Mouse (Mus musculus): ENCODE measurements around the gene D5Ertd579e. TPM values are rescaled to one million over a fixed set of nuclear protein-coding genes. Genes with fewer than 3 reads are reported as not detected.

Gene D5Ertd579e
- 23.3 TPM for polyA plus RNA-seq (2014; fragmentation: Illumina TruSeq; extraction: RNeasy Lipid Tissue Mini Kit (QIAGEN cat#74804); ENCODE audit: low read depth, low replicate concordance)

GRCm38 (mm10) chr5:36695461-36696231, at the start of gene D5Ertd579e:
TSS of gene D5Ertd579e (minus strand) at chr5:36696024.

DNA sequence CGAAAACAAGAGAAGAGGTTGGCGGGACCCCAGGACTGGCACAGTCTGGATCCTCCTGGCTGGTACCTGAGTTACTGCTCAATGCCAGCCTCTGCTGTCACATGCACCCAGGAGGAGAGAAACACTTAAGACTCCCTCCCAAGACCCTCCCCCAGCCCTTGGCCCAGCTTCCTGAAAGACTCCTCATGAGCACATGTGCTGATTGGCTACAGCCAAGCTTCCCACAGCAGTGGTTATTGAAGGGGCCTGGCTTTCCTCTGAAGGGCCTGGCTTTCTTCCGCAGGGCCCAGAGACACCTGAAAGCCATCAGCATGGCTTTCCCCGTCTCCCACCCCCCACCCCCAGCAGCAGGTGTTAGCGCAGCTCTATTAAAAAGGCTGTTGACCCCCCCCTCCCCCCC, 102.6 kb downstream of the D5Ertd579e start, which contains the start of gene Tbc1d14:
Gene Tbc1d14 (minus strand): TSS at position 101 of the 400 bp plus-strand sequence.

Other genes with a start within 250 kb of the D5Ertd579e start
- gene Grpel1, start 231.0 kb downstream of the D5Ertd579e start, polyA plus RNA-seq (2014; fragmentation: Illumina TruSeq; extraction: RNeasy Lipid Tissue Mini Kit (QIAGEN cat#74804); ENCODE audit: low read depth, low replicate concordance): 26.6 TPM
- 12.4 TPM for gene Tada2b, start 211.7 kb downstream of the D5Ertd579e start, polyA plus RNA-seq (2014; fragmentation: Illumina TruSeq; extraction: RNeasy Lipid Tissue Mini Kit (QIAGEN cat#74804); ENCODE audit: low read depth, low replicate concordance)
- gene Ccdc96, start 211.4 kb downstream of the D5Ertd579e start, polyA plus RNA-seq (2014; fragmentation: Illumina TruSeq; extraction: RNeasy Lipid Tissue Mini Kit (QIAGEN cat#74804); ENCODE audit: low read depth, low replicate concordance): not detected
- gene Tbc1d14, start 102.7 kb downstream of the D5Ertd579e start, polyA plus RNA-seq (2014; fragmentation: Illumina TruSeq; extraction: RNeasy Lipid Tissue Mini Kit (QIAGEN cat#74804); ENCODE audit: low read depth, low replicate concordance): 6.7 TPM
- 13.9 TPM for gene Bloc1s4, start 52.6 kb upstream of the D5Ertd579e start, polyA plus RNA-seq (2014; fragmentation: Illumina TruSeq; extraction: RNeasy Lipid Tissue Mini Kit (QIAGEN cat#74804); ENCODE audit: low read depth, low replicate concordance)
- gene Mrfap1, start 100.7 kb upstream of the D5Ertd579e start, polyA plus RNA-seq (2014; fragmentation: Illumina TruSeq; extraction: RNeasy Lipid Tissue Mini Kit (QIAGEN cat#74804); ENCODE audit: low read depth, low replicate concordance): 269 TPM
- 2.1 TPM for gene Man2b2, start 134.6 kb upstream of the D5Ertd579e start, polyA plus RNA-seq (2014; fragmentation: Illumina TruSeq; extraction: RNeasy Lipid Tissue Mini Kit (QIAGEN cat#74804); ENCODE audit: low read depth, low replicate concordance)
- gene Ppp2r2c, start 172.5 kb upstream of the D5Ertd579e start, polyA plus RNA-seq (2014; fragmentation: Illumina TruSeq; extraction: RNeasy Lipid Tissue Mini Kit (QIAGEN cat#74804); ENCODE audit: low read depth, low replicate concordance): not detected